Mouse (Mus musculus) kidney, embryonic 14.5 days (tissue): ENCODE data around the gene Fcrlb. TPM values are rescaled to one million over a fixed set of nuclear protein-coding genes. Genes with fewer than 3 reads are reported as not detected.

Source experiments
- ATAC-seq: fragments of 200-750 bp; cut with Nextera tagmentation; 2 replicates; pipeline ENCODE4 v1.8.0; 2017; ENCODE audit warnings: moderate number of reproducible peaks, mild to moderate bottlenecking, moderate TSS enrichment, moderate library complexity; ENCODE audit not compliant: low FRiP score, low TSS enrichment
- H3K27ac ChIP-seq: fragments of 300-500 bp; sonication (generic); 2 replicates; pipeline ENCODE4 v1.5.1; 2014; ENCODE audit warnings: low read depth, mild to moderate bottlenecking, low read length, moderate library complexity, mixed read lengths
- H3K27me3 ChIP-seq: fragments of 300-500 bp; sonication (generic); 2 replicates; pipeline ENCODE4 v1.6.1; 2014; ENCODE audit warnings: mild to moderate bottlenecking, low read length; ENCODE audit not compliant: control insufficient read depth, insufficient read depth
- H3K36me3 ChIP-seq: fragments of 300-500 bp; sonication (generic); 2 replicates; pipeline ENCODE4 v1.6.1; 2014; ENCODE audit warnings: low read length, mixed read lengths; ENCODE audit not compliant: control insufficient read depth, insufficient read depth
- H3K4me1 ChIP-seq: fragments of 300-500 bp; sonication (generic); 2 replicates; pipeline ENCODE4 v1.6.1; 2014; ENCODE audit warnings: low read length, mixed read lengths; ENCODE audit not compliant: control insufficient read depth, insufficient read depth
- H3K4me2 ChIP-seq: fragments of 300-500 bp; sonication (generic); replicated peaks from 2 replicates; pipeline ENCODE4 v1.6.1; 2014; ENCODE audit warnings: low read depth, mild to moderate bottlenecking, low read length
- H3K4me3 ChIP-seq: fragments of 300-500 bp; sonication (generic); 2 replicates; pipeline ENCODE4 v1.5.1; 2014; ENCODE audit warnings: mild to moderate bottlenecking, low read length
- H3K9ac ChIP-seq: fragments of 300-500 bp; sonication (generic); 2 replicates; pipeline ENCODE4 v1.6.1; 2014; ENCODE audit warnings: low read depth, mild to moderate bottlenecking, low read length, moderate library complexity
- H3K9me3 ChIP-seq: fragments of 300-500 bp; sonication (generic); 2 replicates; pipeline ENCODE4 v1.6.1; 2016; ENCODE audit warnings: low read length; ENCODE audit not compliant: control insufficient read depth
- WGBS: fragments of 180-500 bp; shearing (Covaris S2); extraction: QIAGEN DNeasy Blood & Tissue Kit; methylation state at CpG from one replicate; pipeline ENCODE4 v1.1.7; 2014; 5-methylcytosine and 5-hydroxymethylcytosine counted together
- polyA plus RNA-seq: library from polyadenylated mRNA; unstranded; fragments of >200 nt; fragmentation: Nextera tagmentation; extraction: Ambion mirVana; gene quantifications from 2 replicates; pipeline ENCODE4 v1.2.1, GENCODE M21; 2014

Gene Fcrlb
- polyA plus RNA-seq, 1 experiment from 2014 or later, result not detected

DNA sequence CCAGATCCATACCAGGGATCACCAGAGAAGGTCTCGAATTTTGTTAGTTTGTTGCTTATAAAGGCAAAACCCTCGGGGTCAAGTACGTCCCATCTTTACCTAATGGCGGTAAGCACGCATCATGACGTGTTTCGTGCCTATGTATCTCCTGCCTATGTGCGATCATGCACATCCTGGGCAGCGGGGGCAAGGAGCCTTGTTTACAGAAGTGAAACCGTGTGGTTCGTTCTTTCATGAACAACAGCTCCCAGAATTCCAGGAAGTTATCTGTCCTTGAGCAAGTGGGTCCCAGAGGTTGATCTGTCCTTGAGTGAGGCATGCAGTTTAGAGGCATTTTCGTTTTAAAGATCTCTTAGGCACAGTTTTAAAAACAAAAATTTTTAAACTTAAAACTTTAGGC, 26.5 kb upstream of the Fcrlb start:
- Histone ChIP-seq H3K9ac (no peak overlapping the region), H3K27me3 (no peaks in the 10 kb centered on the region), H3K4me2 (no peak overlapping the region), H3K27ac (no peak overlapping the region), H3K4me3 (no peak overlapping the region), H3K4me1 (no peaks in the 10 kb centered on the region), H3K9me3 (peaks cover 7% of the 10 kb centered on the region; the same call in 1 of the 2 replicates), H3K36me3 (no peaks in the 10 kb centered on the region)
- ATAC-seq, result no peak
- 83% methylated on average over 12 of the region's 12 CpGs for WGBS

- H3K27me3 ChIP-seq, result no peaks in the 10 kb centered on the region
- no peak overlapping the region for H3K4me2 ChIP-seq
- no peak overlapping the region for H3K4me3 ChIP-seq
- no peaks in the 10 kb centered on the region for H3K9me3 ChIP-seq
- ATAC-seq, result no peak
- WGBS, result 34% methylated on average over 2 of the region's 2 CpGs
- H3K9ac ChIP-seq, result no peak overlapping the region
- H3K27ac ChIP-seq, result no peak overlapping the region
- no peaks in the 10 kb centered on the region for H3K4me1 ChIP-seq
- no peaks in the 10 kb centered on the region for H3K36me3 ChIP-seq
These were observed 21.6 kb upstream of the Fcrlb start for GRCm38 (mm10) chr1:170934383-170934782.

GRCm38 (mm10) chr1:170933940-170934339, 21.2 kb upstream of the Fcrlb start:
- no peak overlapping the region for H3K4me3 ChIP-seq
- H3K9me3 ChIP-seq, result no peaks in the 10 kb centered on the region
- no peak overlapping the region for H3K4me2 ChIP-seq
- no peaks in the 10 kb centered on the region for H3K27me3 ChIP-seq
- H3K4me1 ChIP-seq, result no peaks in the 10 kb centered on the region
- WGBS, result 84% methylated on average over 1 of the region's 1 CpGs
- ATAC-seq, result no peak
- no peak overlapping the region for H3K27ac ChIP-seq
- H3K36me3 ChIP-seq, result no peaks in the 10 kb centered on the region
- H3K9ac ChIP-seq, result no peak overlapping the region

DNA sequence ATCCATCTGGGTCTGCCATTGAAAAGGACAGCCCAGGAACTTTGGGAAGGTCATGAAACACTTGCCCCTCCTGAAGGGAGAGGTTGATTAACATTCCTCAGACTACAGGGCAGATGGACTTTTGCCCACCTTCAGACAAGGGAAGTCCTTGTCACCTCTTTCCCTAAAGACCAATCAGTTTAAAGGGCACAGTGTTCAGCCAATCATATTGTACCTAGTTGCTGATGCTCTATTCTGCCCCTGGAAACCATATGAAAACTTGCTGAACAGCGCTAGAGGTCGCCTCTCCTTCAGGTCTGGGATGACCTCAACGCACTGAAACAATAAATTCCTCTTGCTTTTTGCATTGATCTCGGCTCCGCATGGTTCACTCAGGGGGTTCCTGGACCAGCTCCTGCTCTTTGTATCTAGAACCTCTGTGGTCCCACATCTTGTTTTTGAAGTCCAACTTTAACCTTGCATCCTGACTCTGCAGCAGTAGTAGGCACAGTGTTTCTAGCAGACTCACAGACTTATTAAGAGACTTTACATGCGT, 20.7 kb upstream of the Fcrlb start:
- Histone ChIP-seq H3K9ac (no peak overlapping the region), H3K9me3 (no peaks in the 10 kb centered on the region), H3K36me3 (no peaks in the 10 kb centered on the region), H3K27ac (no peak overlapping the region), H3K4me2 (no peak overlapping the region), H3K4me1 (no peaks in the 10 kb centered on the region), H3K4me3 (no peak overlapping the region), H3K27me3 (no peaks in the 10 kb centered on the region)
- 64% methylated on average over 6 of the region's 6 CpGs for WGBS
- ATAC-seq, result no peak

DNA sequence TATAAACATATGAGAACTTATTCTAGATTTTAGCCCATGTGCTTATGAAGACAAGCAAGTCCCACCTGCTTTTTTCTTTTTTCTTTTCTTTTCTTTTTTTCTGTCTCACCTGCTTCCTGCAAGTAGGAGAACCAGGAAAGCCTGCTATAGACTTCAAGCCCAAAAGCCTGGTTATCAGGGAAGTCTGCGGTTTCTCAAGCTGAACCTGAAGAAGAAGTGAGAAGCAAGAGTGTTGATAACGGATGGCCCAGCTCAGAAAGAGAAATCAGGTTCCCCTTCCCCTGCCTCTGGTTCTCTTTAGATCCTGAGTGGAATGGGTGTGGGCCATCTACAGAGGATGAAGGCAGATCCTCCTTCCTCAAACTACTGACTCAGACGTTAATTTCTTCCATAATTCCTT, 19.3 kb upstream of the Fcrlb start:
- H3K4me1 ChIP-seq, result no peaks in the 10 kb centered on the region
- H3K9ac ChIP-seq, result no peak overlapping the region
- H3K36me3 ChIP-seq, result no peaks in the 10 kb centered on the region
- H3K27ac ChIP-seq, result no peak overlapping the region
- no peaks in the 10 kb centered on the region for H3K27me3 ChIP-seq
- H3K4me3 ChIP-seq, result no peak overlapping the region
- H3K9me3 ChIP-seq, result no peaks in the 10 kb centered on the region
- no peak overlapping the region for H3K4me2 ChIP-seq
- ATAC-seq, result no peak
- WGBS, result 83% methylated on average over 3 of the region's 3 CpGs

DNA sequence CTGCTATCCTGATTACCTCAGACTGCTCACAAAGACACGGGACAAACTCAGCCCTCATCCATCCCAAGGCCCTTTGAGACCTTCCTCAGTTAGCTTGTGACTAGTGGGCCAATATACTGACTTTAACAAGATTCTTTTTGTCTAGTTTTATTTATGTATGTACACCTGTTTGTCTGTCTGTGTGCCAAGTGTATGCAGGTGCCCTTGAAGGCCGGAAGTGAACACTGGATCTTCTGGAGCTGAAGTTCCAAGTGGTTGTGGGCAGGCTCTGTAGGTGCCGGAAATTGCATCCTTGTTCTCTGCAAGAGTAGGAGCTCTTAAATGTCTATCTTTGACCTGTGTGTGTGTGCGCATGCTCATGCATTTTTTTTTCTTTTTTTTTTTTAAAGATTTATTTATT, 16.5 kb upstream of the Fcrlb start:
- no peaks in the 10 kb centered on the region for H3K4me1 ChIP-seq
- 88% methylated on average over 4 of the region's 4 CpGs for WGBS
- ATAC-seq, result no peak
- H3K27me3 ChIP-seq, result no peaks in the 10 kb centered on the region
- no peak overlapping the region for H3K4me2 ChIP-seq
- no peaks in the 10 kb centered on the region for H3K36me3 ChIP-seq
- H3K4me3 ChIP-seq, result no peak overlapping the region
- no peak overlapping the region for H3K9ac ChIP-seq
- no peak overlapping the region for H3K27ac ChIP-seq
- no peaks in the 10 kb centered on the region for H3K9me3 ChIP-seq

GRCm38 (mm10) chr1:170928467-170928866, 15.7 kb upstream of the Fcrlb start:
- no peak overlapping the region for H3K4me3 ChIP-seq
- H3K4me2 ChIP-seq, result no peak overlapping the region
- no peaks in the 10 kb centered on the region for H3K36me3 ChIP-seq
- no peak overlapping the region for H3K9ac ChIP-seq
- no peaks in the 10 kb centered on the region for H3K27me3 ChIP-seq
- no peaks in the 10 kb centered on the region for H3K9me3 ChIP-seq
- no peak for ATAC-seq
- no peak overlapping the region for H3K27ac ChIP-seq
- WGBS, result 57% methylated on average over 2 of the region's 2 CpGs
- no peaks in the 10 kb centered on the region for H3K4me1 ChIP-seq

DNA sequence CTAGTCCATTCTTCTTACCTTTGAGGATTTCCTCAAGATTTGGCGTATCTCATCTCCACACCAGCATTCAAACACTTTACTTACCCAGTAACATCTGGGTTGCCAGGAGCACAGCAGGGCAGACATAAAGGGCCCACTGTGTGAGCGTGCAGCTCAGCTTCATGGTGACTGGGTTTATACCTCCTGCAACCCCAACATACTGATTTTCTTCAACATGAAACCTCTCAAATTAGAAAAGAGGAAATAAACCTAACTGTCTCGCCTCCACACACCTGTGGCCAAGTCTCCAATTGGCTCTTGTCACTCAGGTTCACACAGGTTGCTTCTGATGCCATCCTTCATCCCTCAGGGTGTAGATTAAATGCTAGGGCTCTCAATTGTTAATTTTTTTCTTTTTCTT, 14.6 kb upstream of the Fcrlb start, which contains the start of gene Fcrla:
Gene Fcrla, minus strand, starts transcription at position 206 of the 400 bp plus-strand sequence.
- no peak within 1 kb of the TSS for H3K27ac ChIP-seq
- no peaks in the 10 kb centered on the region for H3K4me1 ChIP-seq
- no peak within 1 kb of the TSS for H3K9ac ChIP-seq
- WGBS, result 85% methylated on average over 3 of the region's 3 CpGs
- H3K27me3 ChIP-seq, result no peaks in the 10 kb centered on the region
- no peaks in the 10 kb centered on the region for H3K9me3 ChIP-seq
- H3K36me3 ChIP-seq, result no peaks in the 10 kb centered on the region
- no peak for ATAC-seq
- H3K4me2 ChIP-seq, result no peak within 1 kb of the TSS
- no peak within 1 kb of the TSS for H3K4me3 ChIP-seq

DNA sequence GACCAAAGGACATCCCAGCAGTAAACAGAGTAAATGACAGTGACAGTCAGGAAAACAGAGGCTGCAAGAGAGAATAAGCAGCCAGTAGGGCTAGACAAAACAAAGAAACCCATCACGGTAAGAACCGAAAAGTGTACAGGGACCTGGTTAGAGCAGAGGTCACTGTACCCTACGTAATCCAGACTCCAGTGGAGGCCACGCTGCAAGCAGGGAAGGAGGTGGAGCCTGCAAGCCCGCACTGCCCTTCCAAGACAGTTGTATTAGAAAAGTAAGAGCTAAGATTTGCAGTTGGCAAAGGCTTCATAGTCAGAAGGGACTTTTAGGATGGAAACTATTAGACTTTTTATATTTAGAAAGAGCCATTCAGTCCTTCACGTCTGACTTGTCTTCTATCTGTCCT, 14.2 kb upstream of the Fcrlb start:
- H3K36me3 ChIP-seq, result no peaks in the 10 kb centered on the region
- ATAC-seq, result no peak
- H3K9ac ChIP-seq, result no peak overlapping the region
- H3K9me3 ChIP-seq, result no peaks in the 10 kb centered on the region
- H3K4me1 ChIP-seq, result no peaks in the 10 kb centered on the region
- WGBS, result 47% methylated on average over 6 of the region's 6 CpGs
- no peak overlapping the region for H3K4me3 ChIP-seq
- no peaks in the 10 kb centered on the region for H3K27me3 ChIP-seq
- no peak overlapping the region for H3K4me2 ChIP-seq
- no peak overlapping the region for H3K27ac ChIP-seq
